Mouse (Mus musculus): Measurements from ENCODE around the gene Rabif. TPM values are rescaled to one million over a fixed set of nuclear protein-coding genes. Genes with fewer than 3 reads are reported as not detected.
A peak's percentile ranks its signal among the peaks of the same experiment; 100 is the strongest.

The Rabif gene
- total RNA-seq, 2 experiments from 2014 or later, result 22.3 to 25.3 TPM

DNA sequence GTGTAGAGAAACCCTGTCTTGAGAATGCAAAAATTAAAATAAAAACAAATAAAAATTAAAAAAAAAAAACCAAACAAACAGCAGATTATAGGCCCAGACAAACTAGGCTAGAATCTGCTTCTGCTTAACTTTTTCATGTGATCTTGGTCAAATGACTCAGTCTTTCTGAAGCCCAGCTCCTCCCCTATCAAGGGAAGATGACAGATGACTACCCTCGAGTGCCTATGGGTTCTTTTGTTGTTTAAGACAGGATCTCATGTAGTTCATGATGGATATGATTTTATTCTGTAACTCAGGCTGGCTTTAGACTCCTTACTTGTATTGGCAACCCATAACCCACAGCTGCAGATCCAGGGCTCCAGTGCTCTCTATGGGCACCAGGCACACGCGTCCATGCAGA is 57.4 kb downstream of the Rabif start:
- no peak for DNase-seq (ENCODE audit: low spot score in 2 of 2)

- no peak for DNase-seq (ENCODE audit: low spot score in 2 of 2)
These were observed 57.9 kb downstream of the Rabif start for GRCm38 (mm10) chr1:134552396-134552795.

GRCm38 (mm10) chr1:134555240-134555870 is 60.9 kb downstream of the Rabif start:
- DNase-seq (ENCODE audit: low spot score in 2 of 2), result no peak

- DNase-seq (ENCODE audit: low spot score in 2 of 2), result peak; percentile 39 to 62
These were observed 61.6 kb downstream of the Rabif start for GRCm38 (mm10) chr1:134555871-134556670.

DNA sequence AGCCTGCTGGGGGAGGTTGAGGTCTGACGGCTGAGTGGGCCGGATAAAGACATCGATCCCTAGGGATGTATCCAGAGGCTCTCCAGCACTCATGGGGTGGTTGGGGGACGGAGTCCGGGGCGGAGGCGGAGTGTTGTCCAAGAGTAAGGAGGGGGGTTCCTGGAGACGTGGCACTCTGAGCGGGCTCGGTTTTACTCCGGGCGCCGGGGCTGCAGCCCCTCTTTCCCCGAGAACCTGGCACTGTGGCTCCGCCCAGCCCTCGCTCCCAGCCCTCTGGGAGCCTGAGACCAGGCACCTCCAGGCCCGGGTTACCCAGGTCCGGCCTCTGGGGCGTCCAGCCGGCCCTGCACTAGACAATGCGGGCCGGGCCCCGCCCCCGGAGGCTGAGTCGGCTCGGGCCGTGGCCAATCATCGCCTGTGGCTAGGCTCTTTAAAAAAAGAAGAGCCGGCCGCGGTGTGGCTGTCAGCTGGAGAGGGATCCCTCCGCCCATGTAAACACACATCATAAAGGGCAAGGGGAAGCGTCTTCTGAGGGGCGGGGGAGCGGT is 62.3 kb downstream of the Rabif start:
- DNase-seq (ENCODE audit: low spot score in 2 of 2), result peak; percentile 93 to 96

Other genes starting within 250 kb of the Rabif start
- not detected for gene Myog, start 204.7 kb upstream of the Rabif start, total RNA-seq (2021)
- gene Ppfia4, start 161.7 kb upstream of the Rabif start, total RNA-seq (2021), result 10 to 100 TPM; 66.5 to 68.4 TPM
- gene Tmem183a, start 132.7 kb upstream of the Rabif start, total RNA-seq (2021), result 10 to 100 TPM; 60.3 to 71.7 TPM
- not detected for gene 4933406M09Rik, start 108.7 kb upstream of the Rabif start, total RNA-seq (2021)
- 10 to 100 TPM; 30.1 to 33.0 TPM for gene Cyb5r1, start 89.1 kb upstream of the Rabif start, total RNA-seq (2021)
- 10 to 100 TPM; 58.0 to 60.7 TPM for gene Adipor1, start 79.3 kb upstream of the Rabif start, total RNA-seq (2021)
- 10 to 100 TPM; 40.7 to 44.8 TPM for gene Klhl12, start 39.1 kb upstream of the Rabif start, total RNA-seq (2021)
- under 1 TPM in 1 of 2 experiments, not detected in 1; 0.22 TPM for gene Mgat4e, start 55.0 kb downstream of the Rabif start, total RNA-seq (2021)
- 10 to 100 TPM; 67.4 to 70.5 TPM for gene Kdm5b, start 65.5 kb downstream of the Rabif start, total RNA-seq (2021)
- gene Syt2, start 152.0 kb downstream of the Rabif start, total RNA-seq (2021), result 10 to 100 TPM; 25.6 to 30.0 TPM

Data from layer of hippocampus, adult 18-20 months (tissue).